Mouse (Mus musculus): ENCODE measurements around the gene Hist1h3b. TPM values are rescaled to one million over a fixed set of nuclear protein-coding genes. Genes with fewer than 3 reads are reported as not detected.
"Not testable (repeated sequence)": the region's sequence is repeated elsewhere in the genome, so short reads cannot be mapped to it uniquely, and the experiment has no call there.

Hist1h3b gene
- total RNA-seq, 1 experiment from 2014 or later: 224 TPM

- ATAC-seq (replicated peaks in 1 of 2; ENCODE audit: insufficient read depth in 1 of 2, low FRiP score in 2 of 2, low TSS enrichment in 1 of 2, low read depth in 1 of 2, poor library complexity in 2 of 2, severe bottlenecking in 2 of 2): peak; percentile 47 to 57; a peak in 3 of 4 replicates
Observed at GRCm38 (mm10) chr13:23761871-23762821, 10.1 kb downstream of the Hist1h3b start, which contains the start of gene Hist1h3a. TSS of gene Hist1h3a (minus strand) at chr13:23762386.

GRCm38 (mm10) chr13:23763242-23763585, 11.1 kb downstream of the Hist1h3b start:
- ATAC-seq (replicated peaks in 1 of 2; ENCODE audit: insufficient read depth in 1 of 2, low FRiP score in 2 of 2, low TSS enrichment in 1 of 2, low read depth in 1 of 2, poor library complexity in 2 of 2, severe bottlenecking in 2 of 2): no peak

- peak; percentile 55 to 63 for ATAC-seq (replicated peaks in 1 of 2; ENCODE audit: insufficient read depth in 1 of 2, low FRiP score in 2 of 2, low TSS enrichment in 1 of 2, low read depth in 1 of 2, poor library complexity in 2 of 2, severe bottlenecking in 2 of 2)
Observed at GRCm38 (mm10) chr13:23763586-23764323, 11.7 kb downstream of the Hist1h3b start, which contains the start of gene Hist1h1a. TSS of gene Hist1h1a (plus strand) at chr13:23763666.

- no peak for ATAC-seq (replicated peaks in 1 of 2; ENCODE audit: insufficient read depth in 1 of 2, low FRiP score in 2 of 2, low TSS enrichment in 1 of 2, low read depth in 1 of 2, poor library complexity in 2 of 2, severe bottlenecking in 2 of 2)
Observed at GRCm38 (mm10) chr13:23764324-23765171, 12.5 kb downstream of the Hist1h3b start.

- no peak for ATAC-seq (replicated peaks in 1 of 2; ENCODE audit: insufficient read depth in 1 of 2, low FRiP score in 2 of 2, low TSS enrichment in 1 of 2, low read depth in 1 of 2, poor library complexity in 2 of 2, severe bottlenecking in 2 of 2)
Observed at GRCm38 (mm10) chr13:23765172-23765513, 13.1 kb downstream of the Hist1h3b start.

- ATAC-seq (replicated peaks in 1 of 2; ENCODE audit: insufficient read depth in 1 of 2, low FRiP score in 2 of 2, low TSS enrichment in 1 of 2, low read depth in 1 of 2, poor library complexity in 2 of 2, severe bottlenecking in 2 of 2): no peak
Observed at GRCm38 (mm10) chr13:23766772-23767171, 14.7 kb downstream of the Hist1h3b start.

GRCm38 (mm10) chr13:23768834-23769397, 16.8 kb downstream of the Hist1h3b start:
- ATAC-seq (replicated peaks in 1 of 2; ENCODE audit: insufficient read depth in 1 of 2, low FRiP score in 2 of 2, low TSS enrichment in 1 of 2, low read depth in 1 of 2, poor library complexity in 2 of 2, severe bottlenecking in 2 of 2): peak; percentile 63 to 81

- ATAC-seq (replicated peaks in 1 of 2; ENCODE audit: insufficient read depth in 1 of 2, low FRiP score in 2 of 2, low TSS enrichment in 1 of 2, low read depth in 1 of 2, poor library complexity in 2 of 2, severe bottlenecking in 2 of 2): not testable (repeated sequence)
Observed at GRCm38 (mm10) chr13:23769613-23770012, 17.5 kb downstream of the Hist1h3b start, which contains the start of gene Trim38. TSS of gene Trim38 (plus strand) at chr13:23769913.

GRCm38 (mm10) chr13:23772561-23773313, 20.7 kb downstream of the Hist1h3b start:
- peak; percentile 37 to 47; a peak in 3 of 4 replicates for ATAC-seq (replicated peaks in 1 of 2; ENCODE audit: insufficient read depth in 1 of 2, low FRiP score in 2 of 2, low TSS enrichment in 1 of 2, low read depth in 1 of 2, poor library complexity in 2 of 2, severe bottlenecking in 2 of 2)

GRCm38 (mm10) chr13:23778339-23778738, 26.3 kb downstream of the Hist1h3b start:
- 0 out of 4 replicates have a peak, but pooled peaks have one; percentile 7 to 10 for ATAC-seq (replicated peaks in 1 of 2; ENCODE audit: insufficient read depth in 1 of 2, low FRiP score in 2 of 2, low TSS enrichment in 1 of 2, low read depth in 1 of 2, poor library complexity in 2 of 2, severe bottlenecking in 2 of 2)

GRCm38 (mm10) chr13:23779025-23779424, 27.0 kb downstream of the Hist1h3b start:
- no peak for ATAC-seq (replicated peaks in 1 of 2; ENCODE audit: insufficient read depth in 1 of 2, low FRiP score in 2 of 2, low TSS enrichment in 1 of 2, low read depth in 1 of 2, poor library complexity in 2 of 2, severe bottlenecking in 2 of 2)

- peak; percentile 64 to 67; a peak in 3 of 4 replicates for ATAC-seq (replicated peaks in 1 of 2; ENCODE audit: insufficient read depth in 1 of 2, low FRiP score in 2 of 2, low TSS enrichment in 1 of 2, low read depth in 1 of 2, poor library complexity in 2 of 2, severe bottlenecking in 2 of 2)
Observed at GRCm38 (mm10) chr13:23792520-23792919, 40.5 kb downstream of the Hist1h3b start.

- ATAC-seq (replicated peaks in 1 of 2; ENCODE audit: insufficient read depth in 1 of 2, low FRiP score in 2 of 2, low TSS enrichment in 1 of 2, low read depth in 1 of 2, poor library complexity in 2 of 2, severe bottlenecking in 2 of 2): peak; percentile 92 to 94
Observed at GRCm38 (mm10) chr13:23799405-23799804, 47.3 kb downstream of the Hist1h3b start.

All from hematopoietic stem cell, adult 5-6 weeks (primary cell).